Mouse (Mus musculus): ENCODE measurements around the gene Pde9a.

Gene Pde9a

DNA sequence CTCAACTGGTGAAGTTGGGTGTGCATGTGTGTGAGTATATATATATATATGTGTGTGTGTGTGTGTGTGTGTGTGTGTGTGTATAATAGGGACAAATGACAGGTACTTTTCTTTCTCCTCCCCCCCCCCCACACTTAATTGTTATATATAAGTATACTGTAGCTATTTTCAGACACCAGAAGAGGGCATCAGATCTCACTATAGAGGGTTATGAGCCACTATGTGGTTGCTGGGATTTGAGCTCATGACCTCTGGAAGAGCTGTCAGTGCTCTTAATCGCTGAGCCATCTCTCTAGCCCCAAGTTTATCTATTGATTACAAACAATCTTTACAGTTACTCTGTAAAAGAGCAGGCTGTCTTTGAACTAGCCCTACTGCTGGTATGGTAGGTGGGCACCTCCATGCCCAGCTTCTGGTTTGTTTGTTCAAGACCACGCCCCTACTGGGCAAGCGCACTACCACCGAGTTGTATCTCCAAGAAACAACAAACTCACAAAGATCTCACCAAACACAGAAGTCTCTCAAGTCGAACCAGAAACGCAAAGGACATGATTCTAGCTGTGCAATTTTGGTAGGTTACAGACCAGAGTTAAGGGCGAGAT lies 133.4 kb downstream of the Pde9a start:
- no peak for DNase-seq

DNA sequence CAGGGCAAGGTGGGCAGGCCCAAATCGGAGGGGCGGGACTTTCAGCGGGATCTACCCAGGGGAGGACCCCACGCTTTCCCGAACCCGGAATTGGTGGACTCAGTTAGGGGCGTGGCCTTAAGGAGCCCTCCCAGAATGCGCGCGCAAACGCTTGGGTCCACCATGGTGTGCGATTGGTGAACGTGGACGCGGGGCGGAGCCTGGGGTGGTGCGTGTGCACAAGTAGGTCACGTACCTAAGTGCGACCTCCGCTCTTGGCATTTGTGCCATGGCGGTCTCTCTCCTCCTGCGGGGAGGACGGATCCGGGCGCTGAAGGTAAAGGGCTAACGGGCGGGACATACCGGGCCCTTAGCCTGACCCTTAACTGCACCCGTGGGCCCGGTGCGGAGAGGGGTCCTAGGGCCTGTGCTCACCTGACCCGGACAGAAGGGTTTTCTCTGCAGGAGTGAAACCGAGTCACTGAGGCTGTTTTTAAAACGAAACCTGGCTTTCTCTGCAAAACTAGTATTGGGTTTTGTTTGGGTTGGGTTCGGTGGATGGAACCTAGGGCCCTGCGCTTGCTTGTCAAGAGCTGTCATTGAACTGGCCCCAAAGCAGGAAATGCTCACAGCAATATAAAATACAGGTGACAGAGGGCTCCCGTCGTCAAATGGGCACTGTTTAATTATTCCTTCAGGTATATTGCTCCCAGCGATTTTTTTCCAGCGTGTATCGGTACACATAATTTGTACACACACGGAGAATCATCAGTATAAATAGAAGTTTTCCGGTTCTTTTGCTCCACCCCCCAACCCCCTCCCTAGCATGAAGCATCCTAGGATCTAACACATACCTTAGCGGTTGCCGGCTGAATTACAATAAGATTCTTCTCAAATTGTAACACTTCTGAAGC lies 134.2 kb downstream of the Pde9a start, which contains the start of the genes Wdr4 and Ndufv3:
Wdr4 (minus strand) TSS at position 35 of the 893 bp plus-strand sequence.
Ndufv3 (plus strand) TSS at position 170 of the 893 bp plus-strand sequence.
- peak; percentile 100 for DNase-seq

DNA sequence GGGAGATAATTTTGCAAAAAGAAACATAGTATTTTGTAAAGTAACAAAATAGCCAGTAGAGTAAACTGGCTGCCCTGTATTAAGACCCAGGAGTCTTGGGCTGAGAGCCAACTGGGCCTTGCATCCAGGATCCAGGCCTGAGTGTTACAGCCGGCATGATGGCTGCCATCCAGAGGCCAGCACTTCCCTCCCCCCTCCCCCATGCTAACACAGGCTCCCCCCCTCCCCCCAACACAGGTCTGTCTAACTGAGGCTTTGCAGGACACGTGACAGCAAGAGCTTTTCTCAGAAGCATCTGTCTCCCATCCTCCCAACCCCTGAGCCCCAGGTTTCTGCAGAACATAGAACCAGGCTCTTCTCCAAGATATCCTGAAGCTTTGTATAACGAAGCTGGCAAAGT lies 134.9 kb downstream of the Pde9a start:
- DNase-seq: peak; percentile 82 to 87

DNA sequence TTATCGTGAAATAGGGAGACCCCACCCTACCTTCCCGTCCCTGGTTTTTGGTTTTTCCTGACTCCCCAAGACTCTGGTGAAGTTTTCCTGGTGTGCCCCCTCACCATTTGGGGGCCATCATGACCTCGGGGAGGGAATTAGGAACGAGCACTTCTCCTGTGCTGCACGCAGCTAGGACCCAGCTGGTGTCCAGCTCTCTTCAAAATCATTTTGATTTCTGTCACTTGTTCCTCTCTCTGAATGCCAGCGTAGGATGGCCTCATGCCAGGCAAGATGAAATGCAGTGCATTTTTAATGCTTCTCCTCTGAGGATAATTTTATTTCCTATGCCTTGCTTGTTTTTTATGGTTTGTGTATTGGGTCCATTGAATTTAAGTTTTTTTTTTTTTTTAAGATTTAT lies 135.9 kb downstream of the Pde9a start:
- DNase-seq: no peak

DNA sequence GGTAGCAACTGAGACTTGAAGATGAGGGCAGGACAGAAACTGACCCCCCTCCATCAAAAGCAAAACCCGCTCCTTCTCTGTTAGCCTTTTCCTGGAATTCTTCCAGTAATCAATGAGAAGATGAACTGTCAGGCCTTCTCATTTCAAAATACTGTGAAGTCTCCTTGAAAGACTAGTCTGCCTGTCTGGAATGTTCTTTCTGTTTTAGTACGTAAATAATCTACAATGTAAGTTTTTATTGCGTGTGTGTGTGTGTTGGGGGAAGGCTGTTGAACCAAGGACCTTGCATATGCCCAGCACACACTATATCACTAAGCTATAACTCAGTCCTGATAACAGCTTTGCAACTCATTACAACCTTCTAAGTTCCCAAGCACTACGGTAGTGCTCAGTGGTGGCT lies 139.1 kb downstream of the Pde9a start:
- DNase-seq: no peak

DNA sequence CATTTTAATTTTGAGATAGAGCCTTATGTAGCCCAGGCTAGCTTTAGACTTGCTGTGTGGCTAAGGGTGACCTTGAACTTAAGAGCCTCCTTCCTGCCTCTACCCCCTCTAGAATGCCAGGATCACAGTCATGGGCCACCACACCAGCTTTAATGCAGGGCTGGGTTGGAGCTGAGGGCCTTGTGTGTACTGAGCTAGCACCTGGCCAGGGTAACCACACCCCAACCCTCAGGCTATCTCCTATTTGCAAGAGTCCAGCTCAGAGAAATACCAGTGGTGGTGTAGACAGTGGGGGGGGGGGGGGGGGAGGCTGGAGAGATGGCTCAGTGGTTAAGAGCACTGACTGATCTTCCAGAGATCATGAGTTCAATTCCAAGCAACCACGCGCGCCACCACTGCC lies 139.8 kb downstream of the Pde9a start:
- no peak for DNase-seq

Data from kidney, postnatal 36 days (tissue).